Mouse (Mus musculus): ENCODE measurements at regions not wholly inside any gene's neighbourhood (a gene's known extent, or its start where the extent isn't known, plus 50 kb on each side); places are given as distances from the start of the nearest gene placed in this dataset.

GRCm38 (mm10) chr9:91574156-91574555 lies 208.5 kb upstream of the Zic1 start:
- ATAC-seq (ENCODE audit: low TSS enrichment): no peak

GRCm38 (mm10) chr9:91566006-91566641 lies 200.5 kb upstream of the Zic1 start:
- ATAC-seq (ENCODE audit: low TSS enrichment): no peak

- ATAC-seq (ENCODE audit: low TSS enrichment): no peak
These were observed 195.7 kb upstream of the Zic1 start for GRCm38 (mm10) chr9:91561331-91561730.

GRCm38 (mm10) chr9:91559794-91560193 lies 194.2 kb upstream of the Zic1 start:
- no peak for ATAC-seq (ENCODE audit: low TSS enrichment)

GRCm38 (mm10) chr9:91547051-91547450 lies 181.4 kb upstream of the Zic1 start:
- ATAC-seq (ENCODE audit: low TSS enrichment): no peak

- ATAC-seq (ENCODE audit: low TSS enrichment): no peak
These were observed 179.8 kb upstream of the Zic1 start for GRCm38 (mm10) chr9:91545402-91545801.

GRCm38 (mm10) chr9:91528838-91529475 lies 163.3 kb upstream of the Zic1 start:
- ATAC-seq (ENCODE audit: low TSS enrichment): no peak

- no peak for ATAC-seq (ENCODE audit: low TSS enrichment)
These were observed 162.8 kb upstream of the Zic1 start for GRCm38 (mm10) chr9:91528388-91528787.

- no peak for ATAC-seq (ENCODE audit: low TSS enrichment)
These were observed 154.9 kb upstream of the Zic1 start for GRCm38 (mm10) chr9:91520521-91520920.

GRCm38 (mm10) chr9:91509672-91510071 lies 144.1 kb upstream of the Zic1 start:
- ATAC-seq (ENCODE audit: low TSS enrichment): no peak

GRCm38 (mm10) chr9:91503657-91504329 lies 138.2 kb upstream of the Zic1 start:
- no peak for ATAC-seq (ENCODE audit: low TSS enrichment)

- no peak for ATAC-seq (ENCODE audit: low TSS enrichment)
These were observed 111.0 kb upstream of the Zic1 start for GRCm38 (mm10) chr9:91476596-91476995.

- no peak for ATAC-seq (ENCODE audit: low TSS enrichment)
These were observed 97.3 kb upstream of the Zic1 start for GRCm38 (mm10) chr9:91462713-91463425.

GRCm38 (mm10) chr9:91459921-91460320 lies 94.3 kb upstream of the Zic1 start:
- ATAC-seq (ENCODE audit: low TSS enrichment): no peak

GRCm38 (mm10) chr9:91456843-91457242 lies 91.2 kb upstream of the Zic1 start:
- no peak for ATAC-seq (ENCODE audit: low TSS enrichment)

- ATAC-seq (ENCODE audit: low TSS enrichment): no peak
These were observed 90.7 kb upstream of the Zic1 start for GRCm38 (mm10) chr9:91456253-91456823.

GRCm38 (mm10) chr9:91439106-91439505 lies 73.5 kb upstream of the Zic1 start:
- no peak for ATAC-seq (ENCODE audit: low TSS enrichment)
